21 mouse cellular contexts compared by ENCODE assay signal in genomic region chr12:104692864-104693263, GRCm38 (mm10). TPM values are rescaled to one million over a fixed set of nuclear protein-coding genes. Genes with fewer than 3 reads are reported as not detected.
DNase-seq lines count a peak whose midpoint lies in the region; ATAC-seq lines count a peak whose summit lies in the region.
"Had no signal": no experiment of that assay in that cellular context is flagged by ENCODE, and none has a peak within 500 bp of the region (broad histone marks: within the 10 kb centered on the region; RNA-seq: fewer than 3 reads in every experiment).

No protein-coding gene starts in this region.

- no peaks in the 10 kb centered on the region for H3K27me3 ChIP-seq in forebrain, embryonic 12.5 days
- H3K27me3 ChIP-seq in forebrain, embryonic 10.5 days (ENCODE audit: poor library complexity, severe bottlenecking), result no peaks in the 10 kb centered on the region
- no peaks in the 10 kb centered on the region for H3K27me3 ChIP-seq in midbrain, embryonic 11.5 days (ENCODE audit: control insufficient read depth, insufficient read depth, low read length)
- no peaks in the 10 kb centered on the region for H3K27me3 ChIP-seq in midbrain, embryonic 15.5 days (replicated peaks)
- H3K27me3 ChIP-seq in forebrain, embryonic 16.5 days (replicated peaks; ENCODE audit: control insufficient read depth, insufficient read depth, low read length), result no peaks in the 10 kb centered on the region
- H3K27me3 ChIP-seq in midbrain, embryonic 14.5 days (ENCODE audit: control insufficient read depth, insufficient read depth, low read length), result no peaks in the 10 kb centered on the region
- H3K27me3 ChIP-seq: embryonic facial prominence, embryonic 13.5 days; limb, embryonic 13.5 days; liver, embryonic 13.5 days; stomach, embryonic 15.5 days had no signal

- ATAC-seq in forebrain, embryonic 12.5 days (ENCODE audit: low FRiP score), result peak; percentile 64
- ATAC-seq in midbrain, embryonic 11.5 days (ENCODE audit: low FRiP score), result peak; percentile 27; the same call in 1 of the 2 replicates
- ATAC-seq in midbrain, embryonic 15.5 days (replicated peaks), result no peak; the same call in 1 of the 2 replicates
- peak; percentile 27; the same call in 1 of the 2 replicates for ATAC-seq in forebrain, embryonic 16.5 days
- no peak; the same call in 1 of the 2 replicates for ATAC-seq in midbrain, embryonic 14.5 days (ENCODE audit: low FRiP score, low TSS enrichment)
- ATAC-seq: CD4-positive, CD25-positive, alpha-beta regulatory T cell, adult 4 months had no signal

- H3K27ac ChIP-seq in forebrain, embryonic 12.5 days, result 0 out of 2 replicates have a peak overlapping the region, but pooled peaks have one; percentile 19
- no peak overlapping the region for H3K27ac ChIP-seq in forebrain, embryonic 10.5 days
- H3K27ac ChIP-seq in midbrain, embryonic 11.5 days (ENCODE audit: low read depth, low read length), result no peak overlapping the region
- H3K27ac ChIP-seq in midbrain, embryonic 15.5 days, result no peak overlapping the region
- H3K27ac ChIP-seq in forebrain, embryonic 16.5 days (ENCODE audit: low read length), result no peak overlapping the region
- no peak overlapping the region for H3K27ac ChIP-seq in midbrain, embryonic 14.5 days (replicated peaks; ENCODE audit: low read depth, low read length)
- H3K27ac ChIP-seq: embryonic facial prominence, embryonic 13.5 days; gastrocnemius, adult 2 months; heart, embryonic 10.5 days; limb, embryonic 13.5 days; liver, embryonic 13.5 days; stomach, embryonic 15.5 days had no signal

- H3K9me3 ChIP-seq in forebrain, embryonic 12.5 days, result no peaks in the 10 kb centered on the region
- no peaks in the 10 kb centered on the region for H3K9me3 ChIP-seq in forebrain, embryonic 10.5 days
- no peaks in the 10 kb centered on the region for H3K9me3 ChIP-seq in midbrain, embryonic 11.5 days (ENCODE audit: control insufficient read depth, low read length)
- no peaks in the 10 kb centered on the region for H3K9me3 ChIP-seq in midbrain, embryonic 15.5 days
- no peaks in the 10 kb centered on the region for H3K9me3 ChIP-seq in forebrain, embryonic 16.5 days (ENCODE audit: control insufficient read depth, low read length)
- no peaks in the 10 kb centered on the region for H3K9me3 ChIP-seq in midbrain, embryonic 14.5 days (ENCODE audit: control insufficient read depth, low read length)
- H3K9me3 ChIP-seq: embryonic facial prominence, embryonic 13.5 days; heart, embryonic 10.5 days; limb, embryonic 13.5 days; liver, embryonic 13.5 days; stomach, embryonic 15.5 days had no signal

- no peak for DNase-seq in forebrain, embryonic 10.5 days (ENCODE audit: extremely low spot score, low spot score)
- no peak for DNase-seq in midbrain, embryonic 11.5 days (ENCODE audit: low spot score, missing footprints)
- peak; percentile 15 for DNase-seq in midbrain, embryonic 14.5 days
- DNase-seq in thymus, postnatal 4 days, result no peak
- no peak for DNase-seq in urinary bladder, postnatal 36 days (ENCODE audit: low spot score in 2 of 2)
- DNase-seq: adrenal gland, postnatal 36 days; cerebellum, adult 8-10 months; gastrocnemius, adult 2 months; kidney, adult 11 months; liver, embryonic 13.5 days; lung, embryonic 14.5 days; retina, postnatal 1 day; thymus, adult 18-20 months had no signal

- peaks cover 17% of the 10 kb centered on the region for H3K4me1 ChIP-seq in forebrain, embryonic 12.5 days
- peaks cover 7% of the 10 kb centered on the region for H3K4me1 ChIP-seq in forebrain, embryonic 10.5 days
- H3K4me1 ChIP-seq in midbrain, embryonic 11.5 days (ENCODE audit: control insufficient read depth, insufficient read depth, low read length), result no peaks in the 10 kb centered on the region; the same call in 1 of the 2 replicates
- H3K4me1 ChIP-seq in midbrain, embryonic 15.5 days, result peaks cover 6% of the 10 kb centered on the region; the same call in 1 of the 2 replicates
- 0 out of 2 replicates have a peak, but pooled peaks cover 3% of the 10 kb centered on the region for H3K4me1 ChIP-seq in forebrain, embryonic 16.5 days (replicated peaks; ENCODE audit: control insufficient read depth, insufficient read depth, low read length)
- H3K4me1 ChIP-seq in midbrain, embryonic 14.5 days (ENCODE audit: control insufficient read depth, insufficient read depth, low read length), result 0 out of 2 replicates have a peak, but pooled peaks cover 5% of the 10 kb centered on the region
- H3K4me1 ChIP-seq: stomach, embryonic 15.5 days had no signal

- H3K4me2 ChIP-seq in forebrain, embryonic 12.5 days, result no peak overlapping the region
- no peak overlapping the region for H3K4me2 ChIP-seq in midbrain, embryonic 11.5 days
- H3K4me2 ChIP-seq in midbrain, embryonic 15.5 days, result no peak overlapping the region
- H3K4me2 ChIP-seq in forebrain, embryonic 16.5 days (ENCODE audit: low read length), result no peak overlapping the region
- H3K4me2 ChIP-seq in midbrain, embryonic 14.5 days (ENCODE audit: low read length), result no peak overlapping the region
- H3K4me2 ChIP-seq: limb, embryonic 13.5 days; liver, embryonic 13.5 days; lung, embryonic 14.5 days; stomach, embryonic 15.5 days had no signal

- 65% methylated on average over 12 of the region's 12 CpGs for WGBS in forebrain, embryonic 12.5 days
- WGBS in forebrain, embryonic 10.5 days, result 84% methylated on average over 12 of the region's 12 CpGs
- WGBS in midbrain, embryonic 11.5 days, result 80% methylated on average over 12 of the region's 12 CpGs
- WGBS in midbrain, embryonic 15.5 days, result 46% methylated on average over 12 of the region's 12 CpGs
- WGBS in forebrain, embryonic 16.5 days, result 52% methylated on average over 12 of the region's 12 CpGs
- WGBS in midbrain, embryonic 14.5 days, result 46% methylated on average over 12 of the region's 12 CpGs

- H3K36me3 ChIP-seq in forebrain, embryonic 12.5 days (replicated peaks), result peaks cover 86% of the 10 kb centered on the region
- H3K36me3 ChIP-seq in forebrain, embryonic 10.5 days (replicated peaks), result peaks cover 97% of the 10 kb centered on the region
- peaks cover 15% of the 10 kb centered on the region; the same call in 1 of the 2 replicates for H3K36me3 ChIP-seq in midbrain, embryonic 11.5 days (ENCODE audit: control insufficient read depth, insufficient read depth, low read length)
- peaks cover 21% of the 10 kb centered on the region for H3K36me3 ChIP-seq in midbrain, embryonic 15.5 days (replicated peaks)
- H3K36me3 ChIP-seq in forebrain, embryonic 16.5 days (ENCODE audit: control insufficient read depth, insufficient read depth), result peaks cover 11% of the 10 kb centered on the region
- peaks cover 77% of the 10 kb centered on the region for H3K36me3 ChIP-seq in midbrain, embryonic 14.5 days (ENCODE audit: control insufficient read depth, insufficient read depth, low read length)

- H3K4me3 ChIP-seq in forebrain, embryonic 12.5 days (replicated peaks), result no peak overlapping the region
- H3K4me3 ChIP-seq in forebrain, embryonic 10.5 days, result no peak overlapping the region
- no peak overlapping the region for H3K4me3 ChIP-seq in midbrain, embryonic 11.5 days (ENCODE audit: low read depth, low read length)
- no peak overlapping the region for H3K4me3 ChIP-seq in midbrain, embryonic 15.5 days
- H3K4me3 ChIP-seq in forebrain, embryonic 16.5 days (replicated peaks; ENCODE audit: low read length), result no peak overlapping the region
- H3K4me3 ChIP-seq in midbrain, embryonic 14.5 days (replicated peaks; ENCODE audit: low read depth, low read length), result no peak overlapping the region
- H3K4me3 ChIP-seq: embryonic facial prominence, embryonic 13.5 days; gastrocnemius, adult 2 months; heart, embryonic 10.5 days; limb, embryonic 13.5 days; liver, embryonic 13.5 days; stomach, embryonic 15.5 days had no signal

- no peak overlapping the region for H3K9ac ChIP-seq in forebrain, embryonic 12.5 days
- H3K9ac ChIP-seq in midbrain, embryonic 11.5 days (ENCODE audit: low read length), result no peak overlapping the region
- H3K9ac ChIP-seq in midbrain, embryonic 15.5 days, result no peak overlapping the region
- H3K9ac ChIP-seq in forebrain, embryonic 16.5 days (replicated peaks; ENCODE audit: low read depth, low read length), result no peak overlapping the region
- 0 out of 2 replicates have a peak overlapping the region, but pooled peaks have one; percentile 7 for H3K9ac ChIP-seq in midbrain, embryonic 14.5 days (replicated peaks; ENCODE audit: low read length)
- H3K9ac ChIP-seq: embryonic facial prominence, embryonic 13.5 days; limb, embryonic 13.5 days; liver, embryonic 13.5 days; lung, embryonic 14.5 days; stomach, embryonic 15.5 days had no signal

RNA-seq across cellular contexts. Expression of gene Dicer1, which starts 58.9 kb away (rescaled TPM):
- polyA plus RNA-seq in forebrain, embryonic 12.5 days (2016; fragmentation: Nextera tagmentation; extraction: Ambion mirVana), result 66.4 and 67.3 TPM in 2 replicates
- polyA plus RNA-seq in forebrain, embryonic 10.5 days (2016; fragmentation: Nextera tagmentation; extraction: Ambion mirVana), result 47.0 and 47.7 TPM in 2 replicates
- 25.5 and 26.4 TPM in 2 replicates for polyA plus RNA-seq in midbrain, embryonic 11.5 days (2014; fragmentation: Nextera tagmentation; extraction: Ambion mirVana)
- 42.1 and 44.0 TPM in 2 replicates for polyA plus RNA-seq in midbrain, embryonic 15.5 days (2015; fragmentation: Nextera tagmentation; extraction: Ambion mirVana)
- 40.3 and 40.7 TPM in 2 replicates for polyA plus RNA-seq in forebrain, embryonic 16.5 days (2015; fragmentation: Nextera tagmentation; extraction: Ambion mirVana)
- 34.2 and 37.9 TPM in 2 replicates for polyA plus RNA-seq in midbrain, embryonic 14.5 days (2014; fragmentation: Nextera tagmentation; extraction: Ambion mirVana)

Comparison
In these comparisons a context has a peak if more than half of its experiments do, and no peak if none do; other contexts are left out.
1. ATAC-seq: peak in forebrain, embryonic 12.5 days (single experiment), midbrain, embryonic 11.5 days (single experiment) and forebrain, embryonic 16.5 days (single experiment); none in midbrain, embryonic 15.5 days (single experiment) and midbrain, embryonic 14.5 days (single experiment).